Mouse (Mus musculus) embryonic fibroblast, embryonic 13.5 days (primary cell): ENCODE results near the gene Tfap2b.

ENCODE experiments used
- CTCF ChIP-seq: IDR thresholded peaks from 2 replicates; pipeline ENCODE4 v1.5.1; 2011; ENCODE audit warnings: mild to moderate bottlenecking, control low read depth, low read length, moderate library complexity, borderline replicate concordance; ENCODE audit not compliant: insufficient read depth
- POLR2A ChIP-seq: IDR thresholded peaks from 2 replicates; pipeline ENCODE4 v1.6.1; 2011; ENCODE audit warnings: low read depth, mild to moderate bottlenecking, control low read depth, low read length, moderate library complexity

DNA sequence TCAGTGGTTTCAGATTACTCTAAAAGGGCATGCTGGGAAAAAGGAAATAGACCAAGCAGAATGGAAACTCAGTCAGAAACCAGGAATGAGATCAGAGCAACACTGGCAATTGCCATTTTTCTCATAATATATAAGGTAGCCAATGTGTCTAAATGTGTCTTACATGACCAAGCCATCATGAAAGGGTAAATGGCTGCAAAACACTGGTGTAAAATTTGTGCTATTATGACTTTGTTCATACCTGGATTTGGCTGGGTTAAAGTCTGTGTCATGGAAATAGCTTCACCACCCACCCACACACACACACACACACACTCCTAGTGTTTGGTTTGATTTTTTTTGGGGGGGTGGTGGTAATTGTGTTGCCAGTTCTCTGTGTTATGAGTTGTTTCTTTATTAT lies 10.7 kb downstream of the Tfap2b start:
- TF ChIP-seq CTCF: no peak
- TF ChIP-seq POLR2A: no peak
